Mouse (Mus musculus) T-helper 17 cell (primary cell): ENCODE results near the gene Otop1.

Source experiments
- in situ Hi-C, 2 experiments: fragments of 300-600 bp; cut with MboI, MseI; formaldehyde crosslinking; loops; 1 replicate in 1 of 2; 2 replicates in 1 of 2; pipeline ENCODE4 v1.15.1; 2025; ENCODE audit warnings: high pct_unique_total_duplicates in 2 of 2

The Otop1 gene

DNA sequence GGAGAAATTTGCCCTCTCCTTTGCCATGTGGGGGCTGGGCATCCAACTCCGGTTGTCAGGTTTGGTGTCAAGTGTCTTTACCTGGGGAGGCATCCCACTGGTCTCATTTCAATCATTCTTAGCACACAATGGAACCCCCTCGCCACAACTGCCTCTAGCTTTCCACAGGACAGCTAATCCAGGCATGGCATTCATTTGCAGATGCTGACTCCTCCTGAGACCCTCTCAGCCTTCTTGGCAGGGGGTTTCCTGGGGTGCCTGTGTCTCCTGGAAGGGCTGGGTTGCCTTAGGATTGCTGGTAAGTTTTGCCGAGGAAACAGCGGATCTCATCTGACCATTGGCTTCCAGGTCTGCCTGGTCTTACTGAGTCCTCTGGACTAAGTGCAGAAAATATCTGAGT, at the start of gene Otop1:
Gene Otop1 (plus strand): TSS at position 202 of the 400 bp plus-strand sequence.
- in situ Hi-C loops = no loop called here

DNA sequence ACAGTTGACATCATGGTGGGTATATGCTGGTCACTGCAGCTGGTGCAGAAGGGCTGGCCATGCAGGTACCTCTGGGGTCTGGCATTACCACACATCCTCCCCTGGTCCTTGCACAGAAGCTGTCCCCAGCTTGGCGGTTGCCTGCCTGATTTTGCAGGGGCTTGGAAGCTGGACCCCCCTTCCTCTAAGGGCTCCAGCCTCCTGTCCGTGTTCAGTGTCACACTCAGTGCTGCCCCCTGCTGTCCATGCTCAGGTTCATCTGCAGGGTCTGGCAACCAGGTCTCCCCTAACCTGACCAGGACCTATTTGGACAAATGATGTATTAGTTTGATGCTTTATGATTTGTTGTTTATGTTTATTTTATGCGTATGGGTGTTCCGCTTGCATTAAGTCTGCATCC, 40.4 kb upstream of the Otop1 start:
- in situ Hi-C loops = no loop called here

DNA sequence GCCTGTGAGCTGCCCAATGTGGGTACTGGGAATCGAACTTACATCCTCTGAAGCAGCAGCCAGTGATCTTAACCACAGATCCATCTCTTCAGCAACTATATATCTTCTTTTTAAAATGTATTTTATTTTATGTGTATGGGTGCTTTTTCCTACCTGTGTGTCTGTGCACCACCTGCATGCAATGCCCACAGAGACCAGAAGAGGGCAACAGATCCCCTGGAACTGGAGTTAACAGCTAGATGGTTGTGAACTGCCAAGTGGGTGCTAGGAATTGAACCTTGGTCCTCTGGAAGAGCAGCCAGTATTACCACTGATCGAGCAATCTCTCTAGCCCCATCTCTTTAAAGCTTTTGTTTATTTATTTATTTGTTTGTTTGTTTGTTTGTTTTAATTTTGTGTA, 39.1 kb upstream of the Otop1 start:
- in situ Hi-C loops = no loop called here

DNA sequence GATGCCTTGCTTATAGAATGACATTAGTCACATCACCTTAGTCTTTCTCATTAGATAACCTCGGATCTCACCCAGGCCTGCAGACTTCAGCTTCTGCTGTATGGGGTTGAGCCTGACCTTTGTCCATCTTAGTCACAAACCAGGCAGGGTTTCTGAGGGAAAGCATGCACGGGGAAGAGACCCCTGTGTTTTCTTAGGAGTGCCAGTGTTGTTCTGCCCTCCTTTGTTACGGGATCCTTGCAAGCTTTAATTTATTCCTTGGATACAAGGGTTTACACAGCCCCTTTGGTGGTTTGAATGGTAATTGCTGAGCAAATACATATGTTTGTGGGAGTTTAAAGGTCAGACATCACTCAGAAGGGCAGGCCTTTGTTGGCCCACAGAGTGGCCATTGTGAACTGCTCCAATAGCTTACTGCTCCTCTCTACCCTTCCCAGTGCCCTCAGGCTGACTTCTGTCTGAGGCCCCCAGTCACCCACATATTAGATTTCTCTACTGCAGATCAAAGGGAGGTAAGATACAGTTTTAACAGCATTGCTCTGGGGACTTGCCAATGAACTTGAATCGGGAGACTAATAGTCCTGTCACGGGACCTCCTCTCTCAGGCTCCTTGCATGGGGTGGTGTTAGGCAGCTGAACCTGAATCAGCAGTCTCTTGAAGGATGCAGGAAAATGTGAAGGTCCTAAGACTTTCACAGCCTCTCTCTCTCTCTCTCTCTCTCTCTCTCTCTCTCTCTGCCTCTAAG, 34.9 kb upstream of the Otop1 start:
- in situ Hi-C loops = no loop called here

DNA sequence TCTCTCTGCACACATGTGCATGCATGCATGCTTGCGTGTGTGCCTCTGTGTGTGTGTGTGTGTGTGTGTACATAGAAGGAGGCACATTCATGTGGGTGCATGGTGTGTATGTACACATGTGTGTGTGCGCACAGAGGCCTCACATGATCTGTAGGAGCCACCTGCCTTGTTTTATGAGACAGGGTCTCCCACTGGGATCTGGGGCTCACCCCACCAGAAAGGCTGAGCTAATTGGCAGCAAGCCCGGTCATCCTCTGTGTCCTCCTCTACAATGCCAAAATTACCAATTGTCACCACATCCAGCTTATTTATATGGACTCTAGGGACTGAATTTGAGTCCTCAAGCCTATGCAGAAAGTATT, 34.3 kb upstream of the Otop1 start:
- in situ Hi-C loops = no loop called here

DNA sequence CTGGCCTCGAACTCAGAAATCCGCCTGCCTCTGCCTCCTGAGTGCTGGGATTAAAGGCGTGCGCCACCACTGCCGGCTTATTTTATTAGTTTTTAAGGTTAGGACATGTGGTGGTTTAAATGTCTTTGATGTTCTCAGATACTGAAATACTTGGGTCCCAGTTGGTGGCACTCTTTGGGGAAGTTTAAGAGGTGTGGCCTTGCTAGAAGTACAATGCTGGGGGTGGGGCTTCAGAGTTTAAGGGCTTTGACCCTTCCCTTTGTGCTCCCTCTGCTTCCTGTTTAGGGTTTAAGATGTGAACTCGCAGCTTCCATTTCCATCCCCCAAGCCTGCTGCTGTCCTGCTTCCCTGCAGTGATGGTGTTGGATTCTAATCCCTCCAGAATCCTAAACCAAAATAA, 33.8 kb upstream of the Otop1 start:
- in situ Hi-C loops = no loop called here

DNA sequence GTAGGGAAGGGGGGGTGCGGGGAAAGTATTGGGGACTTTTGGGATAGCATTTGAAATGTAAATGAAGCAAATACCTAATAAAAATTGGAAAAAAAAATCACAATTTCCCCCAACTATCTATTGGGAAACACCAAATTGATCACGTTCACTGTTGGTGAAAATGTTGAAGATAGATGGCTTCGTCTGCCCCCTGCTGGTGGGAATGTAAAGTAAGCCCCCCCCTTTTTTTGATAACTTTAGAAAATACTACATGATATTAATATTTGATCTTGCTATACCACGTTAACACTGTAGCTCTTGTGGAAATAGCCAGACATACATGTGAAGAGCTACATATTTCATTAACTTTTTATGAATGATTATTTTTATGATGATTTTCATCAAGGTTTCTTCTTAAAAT, 20.6 kb upstream of the Otop1 start:
- in situ Hi-C loops = no loop called here

DNA sequence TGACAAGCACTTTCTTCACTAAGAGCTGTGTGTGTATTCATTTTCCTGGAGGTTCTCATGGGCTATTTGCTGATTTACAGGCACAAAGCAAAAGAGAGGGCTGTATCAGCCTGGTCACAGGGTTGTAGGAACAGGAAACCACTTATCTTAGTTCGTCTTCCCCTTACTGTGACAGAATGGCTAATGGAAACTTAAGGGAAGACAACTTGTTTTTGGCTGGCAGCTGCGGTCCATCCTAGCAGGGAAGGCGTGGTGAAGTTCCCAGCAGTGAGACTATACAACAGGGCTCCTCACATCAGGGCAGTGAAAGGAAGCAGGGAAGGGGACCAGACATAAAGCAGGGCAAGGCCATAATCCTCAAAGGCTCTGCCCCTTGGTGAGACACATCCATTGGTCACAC, 20.1 kb upstream of the Otop1 start:
- in situ Hi-C loops = no loop called here

DNA sequence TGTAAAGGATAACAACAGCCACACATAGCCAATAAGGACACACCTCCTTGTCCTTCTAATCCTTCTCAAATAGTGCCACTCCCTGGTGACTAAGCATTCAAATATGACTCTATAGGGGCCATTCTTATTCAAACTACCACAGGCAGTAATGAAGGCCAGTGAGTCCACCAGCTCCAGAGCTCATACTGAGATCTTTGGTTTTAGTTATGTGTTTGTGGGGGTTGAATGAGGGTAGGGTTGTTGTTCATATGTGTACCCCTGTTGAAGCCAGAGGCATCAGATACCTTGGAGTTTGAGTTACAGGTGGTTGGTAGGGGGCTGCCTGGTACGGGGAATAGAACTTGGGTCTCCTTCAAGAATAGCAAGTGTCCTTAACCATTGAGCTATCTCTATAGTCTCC, 19.2 kb upstream of the Otop1 start:
- in situ Hi-C loops = no loop called here

DNA sequence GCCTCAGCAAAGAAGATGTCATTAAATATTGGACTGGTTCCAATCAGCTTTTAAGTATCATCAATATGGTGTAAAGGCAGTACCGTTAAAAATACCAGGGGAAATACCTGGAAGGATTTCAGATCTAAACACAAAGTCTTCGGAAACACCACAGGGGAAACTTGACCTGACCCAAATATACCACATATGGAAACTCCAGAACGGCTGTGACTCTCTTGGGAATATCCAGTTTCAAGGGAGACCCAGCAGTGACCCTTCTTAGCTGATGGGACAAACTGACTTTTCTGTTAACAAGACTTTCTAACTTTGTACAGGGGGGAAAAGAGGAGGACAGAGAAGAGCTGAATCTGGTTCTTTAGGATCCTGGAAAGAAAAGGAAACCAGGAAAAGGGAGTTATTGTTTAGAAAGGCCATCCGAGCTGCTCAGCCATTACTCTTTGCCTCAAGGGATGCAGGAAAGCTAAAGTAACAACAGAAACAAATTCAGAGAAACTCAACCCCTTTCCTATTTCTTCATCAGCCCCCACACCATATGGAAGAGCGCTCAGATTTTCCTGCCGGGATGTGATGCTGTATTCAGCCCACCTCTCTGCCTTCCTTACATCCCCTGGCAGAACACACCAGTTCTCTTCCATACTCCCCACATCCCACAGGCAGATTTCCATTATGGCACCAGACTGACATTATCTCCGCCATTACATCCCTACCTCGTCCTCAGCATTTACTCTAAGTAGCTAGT, 17.6 kb upstream of the Otop1 start:
- in situ Hi-C loops = no loop called here

DNA sequence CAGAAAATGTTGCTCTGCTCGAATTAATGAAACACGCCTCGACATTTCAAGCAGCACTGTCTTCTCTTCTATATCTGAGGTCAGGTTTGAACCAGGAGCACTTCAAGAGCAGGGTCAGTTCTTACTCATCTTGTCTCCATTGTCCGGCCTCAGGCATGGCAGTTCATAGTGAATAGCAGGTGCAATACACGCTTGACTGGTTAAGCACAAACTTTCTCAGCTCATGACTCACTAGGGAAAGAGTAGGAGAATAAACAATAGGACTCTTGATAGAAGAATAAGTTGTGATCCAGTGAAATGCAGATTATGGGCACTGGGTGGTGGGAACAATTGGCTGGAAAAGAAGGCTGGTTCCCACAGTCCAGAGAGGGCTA, 17.0 kb upstream of the Otop1 start:
- in situ Hi-C loops = no loop called here

DNA sequence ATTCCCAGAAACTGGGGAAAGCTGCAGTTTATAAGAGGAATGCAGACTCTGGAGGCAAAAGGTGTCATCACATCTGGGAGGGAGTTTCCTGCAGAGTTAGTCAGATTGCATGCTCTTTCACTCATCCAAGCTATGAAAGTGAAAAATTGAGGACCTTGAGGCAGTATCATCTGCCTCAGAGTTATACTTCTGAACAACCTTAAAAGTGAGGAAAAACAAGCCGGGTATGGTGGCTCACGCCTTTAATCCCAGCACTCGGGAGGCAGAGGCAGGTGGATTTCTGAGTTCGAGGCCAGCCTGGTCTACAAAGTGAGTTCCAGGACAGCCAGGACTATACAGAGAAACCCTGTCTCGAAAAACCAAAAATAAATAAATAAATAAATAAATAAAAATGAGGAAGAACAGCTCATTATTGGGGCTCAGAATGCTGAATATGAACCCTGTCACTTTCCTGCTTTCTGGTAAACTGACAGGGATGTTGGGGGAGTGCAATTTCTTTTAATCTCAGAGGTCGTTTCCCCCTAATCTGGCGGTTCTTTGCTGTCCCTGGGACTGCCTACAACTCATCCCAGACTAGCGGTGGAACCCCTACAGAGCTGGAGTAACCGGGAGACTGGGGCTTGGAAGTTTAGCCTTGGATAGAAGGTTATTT, 16.2 kb upstream of the Otop1 start:
- in situ Hi-C loops = loop anchor here in 1 of 2 experiments (5.0 kb wide), 1 partner anchor 37 kb away; the partner anchor contains the start of genes Lyar and Zbtb49

DNA sequence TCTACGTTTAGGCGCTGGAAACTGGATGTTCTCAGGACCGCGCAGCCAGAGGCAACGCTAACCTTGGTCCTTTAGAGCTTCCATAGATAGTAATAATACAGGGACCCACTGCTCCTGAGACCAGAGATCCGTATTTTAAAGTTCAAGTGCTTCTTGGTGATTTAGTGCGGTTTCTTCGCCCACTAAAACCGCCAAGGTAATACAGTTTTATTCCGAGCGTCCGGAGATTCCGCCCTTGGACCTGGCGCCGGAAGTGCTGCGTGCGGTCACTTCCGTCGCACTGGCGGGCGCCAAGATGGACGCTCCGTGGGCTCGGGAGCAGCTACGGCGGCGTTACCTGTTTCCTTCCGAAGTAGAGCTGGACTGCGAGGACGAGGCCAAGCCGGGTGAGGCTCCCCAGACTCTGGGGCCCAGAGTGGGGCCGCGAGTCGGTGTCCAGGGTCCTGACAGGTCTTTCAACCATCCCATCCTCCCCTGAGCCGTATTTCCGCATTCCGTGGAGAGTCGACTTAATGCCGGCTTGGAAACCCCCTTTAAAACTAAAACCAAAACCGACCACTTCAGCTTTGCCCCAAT, 15.6 kb upstream of the Otop1 start, which contains the start of gene Tmem128:
Gene Tmem128 (plus strand): TSS at position 79 of the 576 bp plus-strand sequence.
- in situ Hi-C loops = loop anchor here in 1 of 2 experiments (5.0 kb wide), 1 partner anchor 38 kb away; the partner anchor contains the start of genes Lyar and Zbtb49

DNA sequence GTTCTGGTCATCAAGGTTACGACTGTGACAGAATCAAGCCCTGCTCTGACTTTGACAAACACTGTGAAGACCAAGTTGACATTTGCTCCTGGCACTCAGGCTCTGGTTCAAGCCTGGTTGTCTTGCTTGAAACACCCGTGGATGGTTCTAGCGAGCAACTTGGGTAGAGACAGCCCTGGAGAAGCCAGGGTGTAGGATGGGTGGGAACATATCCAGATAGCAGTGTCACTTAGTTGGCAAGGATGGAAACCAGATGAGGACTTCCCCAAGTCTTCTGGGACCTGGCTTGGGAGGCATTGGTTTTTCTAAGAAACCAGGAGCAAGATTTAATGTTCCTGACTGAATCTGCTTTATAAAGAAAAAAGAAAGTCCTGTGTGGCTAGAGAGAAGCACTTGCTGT, 4.8 kb upstream of the Otop1 start:
- in situ Hi-C loops = no loop called here

DNA sequence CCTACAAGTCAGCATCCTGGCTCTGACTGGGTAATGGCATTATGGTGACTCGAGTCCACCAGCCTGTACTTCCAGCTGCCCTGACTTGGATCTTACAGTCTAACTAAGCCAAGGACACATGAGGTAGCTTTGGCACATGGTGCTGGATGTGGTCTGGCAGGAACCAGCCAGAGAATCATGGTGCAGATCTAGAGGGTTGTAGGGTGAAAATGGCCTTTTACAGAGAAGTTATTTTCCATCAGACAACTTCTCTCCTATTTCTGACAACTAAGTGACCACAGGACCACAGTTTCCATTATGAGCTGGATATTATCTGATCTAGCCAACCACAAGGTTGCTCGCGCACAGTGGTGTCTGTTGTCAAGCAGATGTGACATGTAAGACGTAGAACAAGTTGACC, 1.9 kb upstream of the Otop1 start:
- in situ Hi-C loops = no loop called here

DNA sequence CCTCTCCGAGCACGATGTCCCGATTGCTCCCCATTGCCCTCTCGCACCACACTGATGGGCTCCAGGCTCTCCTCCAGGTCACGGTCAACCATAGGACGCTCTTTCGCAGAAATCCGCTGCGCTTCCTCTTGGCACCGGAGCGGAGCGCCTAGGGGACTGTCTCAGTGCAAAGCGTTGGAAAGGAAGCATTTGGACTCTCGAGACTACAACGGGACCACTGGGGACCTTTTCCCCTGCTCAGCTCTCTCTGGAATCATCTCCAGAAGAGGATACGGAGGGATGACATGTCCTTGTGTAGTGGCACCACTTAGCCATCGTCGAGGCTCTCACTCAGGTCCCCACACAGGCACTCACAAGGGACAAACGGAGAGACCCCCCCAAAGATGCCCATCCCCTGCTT, 679 bp downstream of the Otop1 start:
- in situ Hi-C loops = no loop called here

DNA sequence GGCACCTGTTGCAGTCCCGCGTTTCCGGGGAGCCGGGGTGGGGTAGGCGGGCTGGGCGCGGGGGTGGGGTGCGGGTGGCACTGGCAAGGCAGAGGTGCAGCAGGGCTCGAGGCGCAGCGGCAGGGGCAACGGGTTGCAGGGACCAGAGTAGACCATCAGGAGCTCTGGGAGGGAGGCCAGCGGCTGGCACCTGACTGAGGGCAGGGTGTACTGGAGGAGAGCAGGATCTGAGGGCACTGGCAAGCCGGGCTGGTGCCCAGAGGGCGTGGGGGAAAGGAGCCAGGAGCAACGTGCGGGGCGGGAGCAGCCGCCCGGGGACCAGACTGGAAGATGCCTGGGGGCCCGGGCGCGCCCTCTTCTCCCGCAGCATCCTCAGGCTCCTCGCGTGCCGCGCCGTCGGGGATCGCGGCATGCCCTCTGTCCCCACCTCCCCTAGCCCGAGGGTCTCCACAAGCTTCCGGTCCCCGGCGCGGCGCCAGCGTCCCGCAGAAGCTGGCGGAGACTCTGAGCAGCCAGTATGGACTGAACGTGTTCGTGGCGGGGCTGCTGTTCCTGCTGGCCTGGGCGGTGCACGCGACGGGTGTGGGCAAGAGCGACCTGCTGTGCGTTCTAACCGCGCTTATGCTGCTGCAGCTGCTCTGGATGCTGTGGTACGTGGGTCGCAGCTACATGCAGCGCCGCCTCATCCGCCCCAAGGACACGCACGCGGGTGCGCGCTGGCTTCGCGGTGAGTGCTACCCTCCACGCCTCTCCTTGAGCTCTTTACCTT, 1.5 kb downstream of the Otop1 start:
- in situ Hi-C loops = no loop called here

DNA sequence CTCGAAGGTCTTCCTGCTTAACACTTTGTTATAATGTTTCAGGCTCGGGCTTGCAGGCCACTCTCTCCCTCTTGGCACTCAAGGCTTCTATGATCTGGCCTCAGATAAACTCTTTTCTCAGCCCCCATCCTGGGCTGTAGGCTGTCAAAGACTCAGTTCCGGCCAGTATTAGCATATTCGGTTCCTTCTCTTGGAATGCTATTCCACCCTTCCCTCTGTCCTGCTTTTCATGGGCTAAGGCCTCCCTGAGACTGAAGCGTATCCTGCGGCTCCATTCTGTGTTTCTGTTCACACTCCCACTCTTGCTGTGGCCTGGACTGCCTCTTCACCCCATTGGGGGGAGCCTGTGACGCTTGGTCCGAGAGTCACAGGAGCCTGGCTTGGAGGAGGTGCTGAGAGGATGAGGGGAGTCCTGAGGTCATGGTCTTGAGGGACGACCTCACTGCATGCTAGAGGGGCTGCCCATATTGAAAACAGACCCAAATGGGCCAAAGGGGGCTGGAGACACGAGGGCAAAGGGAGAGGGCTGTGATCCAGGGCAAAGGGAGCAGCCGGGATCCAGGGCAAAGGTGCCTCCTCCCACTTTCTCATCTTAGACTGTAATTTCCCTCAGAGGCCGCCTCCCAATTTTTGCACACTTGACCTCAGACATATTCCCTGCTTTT, 2.3 kb downstream of the Otop1 start:
- in situ Hi-C loops = no loop called here

DNA sequence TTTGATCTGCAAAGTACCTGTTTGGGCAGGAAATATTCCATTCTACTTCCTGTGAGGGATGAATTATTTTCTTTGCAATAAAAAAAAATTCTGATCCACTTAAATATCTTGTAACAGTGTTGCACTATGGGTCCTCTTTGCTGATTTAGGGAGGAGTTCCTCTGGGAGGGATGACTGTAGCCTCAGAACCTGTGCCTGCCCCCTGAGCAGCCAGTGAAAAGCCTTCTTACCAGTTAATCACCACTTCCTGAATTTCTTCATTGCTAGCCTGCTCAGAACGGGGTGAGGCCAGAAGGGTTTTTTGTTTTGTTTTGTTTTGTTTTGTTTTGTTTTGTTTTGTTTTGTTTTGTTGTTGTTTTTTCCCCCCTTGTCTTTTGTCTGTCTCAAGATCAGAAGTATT, 4.3 kb downstream of the Otop1 start:
- in situ Hi-C loops = no loop called here

DNA sequence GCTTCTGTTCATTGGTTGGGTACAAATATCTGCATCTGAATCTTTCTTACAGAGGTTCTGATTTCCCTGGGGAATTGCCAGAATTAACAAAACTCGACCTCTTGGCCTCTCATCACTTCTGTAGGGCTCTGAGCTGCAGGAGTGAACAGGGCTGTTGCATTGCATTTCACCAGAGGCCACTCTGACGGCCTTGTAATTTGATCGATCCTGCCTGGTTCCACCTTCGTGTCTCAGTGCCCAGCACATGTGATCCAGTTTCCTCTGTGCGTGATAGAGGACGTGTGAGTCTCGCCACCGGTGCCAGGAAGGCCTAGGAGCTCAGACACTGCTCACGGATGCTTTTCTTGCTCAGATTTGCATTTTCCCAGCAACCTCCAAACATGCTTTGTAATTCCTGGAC, 10.0 kb downstream of the Otop1 start:
- in situ Hi-C loops = no loop called here

DNA sequence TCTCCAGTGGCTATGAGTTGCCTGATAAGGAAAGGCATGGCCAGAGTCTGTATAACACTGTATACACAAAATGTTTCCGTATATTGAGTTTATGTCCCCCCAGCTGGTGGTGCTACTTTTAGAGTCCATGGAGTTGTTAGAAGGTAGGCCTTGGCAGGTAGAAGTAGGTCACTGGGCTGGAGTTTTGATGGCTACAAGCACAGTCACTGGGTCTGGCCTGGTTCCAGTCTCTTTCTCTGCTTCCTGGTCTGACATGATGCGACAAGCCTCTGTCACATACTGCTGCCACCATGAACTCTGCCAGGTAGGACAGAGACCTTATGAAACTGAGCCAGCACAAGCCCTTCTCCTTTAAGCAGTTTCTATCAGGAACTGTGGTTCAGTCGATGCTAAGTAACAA, 12.7 kb downstream of the Otop1 start:
- in situ Hi-C loops = no loop called here
